18 mouse cellular contexts compared by ENCODE assay signal in genomic region chr5:100280215-100280614, GRCm38 (mm10).
"Had no signal": no experiment of that assay in that cellular context is flagged by ENCODE, and none has a peak within 500 bp of the region (broad histone marks: within the 10 kb centered on the region; RNA-seq: fewer than 3 reads in every experiment).

No protein-coding gene starts in this region.

- H3K9ac ChIP-seq: liver, postnatal 0 days; lung, embryonic 15.5 days; midbrain, embryonic 13.5 days; midbrain, embryonic 15.5 days; neural tube, embryonic 12.5 days; stomach, embryonic 15.5 days had no signal

- H3K4me2 ChIP-seq: lung, embryonic 15.5 days; midbrain, embryonic 11.5 days; midbrain, embryonic 13.5 days; midbrain, embryonic 15.5 days; neural tube, embryonic 12.5 days; stomach, embryonic 15.5 days had no signal

- H3K36me3 ChIP-seq: lung, embryonic 15.5 days; midbrain, embryonic 13.5 days; midbrain, embryonic 15.5 days; neural tube, embryonic 12.5 days; stomach, embryonic 15.5 days had no signal

- H3K9me3 ChIP-seq: lung, embryonic 15.5 days; midbrain, embryonic 13.5 days; midbrain, embryonic 15.5 days; neural tube, embryonic 12.5 days; stomach, embryonic 15.5 days had no signal

- H3K27me3 ChIP-seq: lung, embryonic 15.5 days; midbrain, embryonic 13.5 days; midbrain, embryonic 15.5 days; neural tube, embryonic 12.5 days; stomach, embryonic 15.5 days had no signal

- ATAC-seq: liver, postnatal 0 days; lung, postnatal 0 days; midbrain, embryonic 13.5 days; midbrain, embryonic 15.5 days had no signal

- H3K4me3 ChIP-seq: lung, embryonic 15.5 days; megakaryocyte, embryonic 14.5 days; midbrain, embryonic 13.5 days; midbrain, embryonic 15.5 days; neural tube, embryonic 12.5 days; stomach, embryonic 15.5 days had no signal

- H3K27ac ChIP-seq: lung, embryonic 15.5 days; macrophage; midbrain, embryonic 13.5 days; midbrain, embryonic 15.5 days; neural tube, embryonic 12.5 days; stomach, embryonic 15.5 days; stomach, postnatal 0 days had no signal

- DNase-seq: liver, postnatal 0 days; lung, adult 2 months; lung, postnatal 14 days; lung, postnatal 36 days; right cerebral cortex, postnatal 14 days; thymus, adult 2 months; thymus, postnatal 25 days; thymus, postnatal 4 days had no signal

- H3K4me1 ChIP-seq: lung, embryonic 15.5 days; megakaryocyte, embryonic 14.5 days; midbrain, embryonic 13.5 days; midbrain, embryonic 15.5 days; neural tube, embryonic 12.5 days; stomach, embryonic 15.5 days had no signal
